Mouse (Mus musculus) c-Kit-positive CD71-positive TER-119-positive erythroid progenitor cells, embryonic 14.5 days (primary cell): ENCODE data around the gene Lsm3.
A peak's percentile ranks its signal among the peaks of the same experiment; 100 is the strongest.

Experiments used
- DNase-seq: peaks from one replicate; pipeline ENCODE4 v3.0.0-alpha.2; 2013; ENCODE audit warnings: low spot score

Lsm3 gene

DNA sequence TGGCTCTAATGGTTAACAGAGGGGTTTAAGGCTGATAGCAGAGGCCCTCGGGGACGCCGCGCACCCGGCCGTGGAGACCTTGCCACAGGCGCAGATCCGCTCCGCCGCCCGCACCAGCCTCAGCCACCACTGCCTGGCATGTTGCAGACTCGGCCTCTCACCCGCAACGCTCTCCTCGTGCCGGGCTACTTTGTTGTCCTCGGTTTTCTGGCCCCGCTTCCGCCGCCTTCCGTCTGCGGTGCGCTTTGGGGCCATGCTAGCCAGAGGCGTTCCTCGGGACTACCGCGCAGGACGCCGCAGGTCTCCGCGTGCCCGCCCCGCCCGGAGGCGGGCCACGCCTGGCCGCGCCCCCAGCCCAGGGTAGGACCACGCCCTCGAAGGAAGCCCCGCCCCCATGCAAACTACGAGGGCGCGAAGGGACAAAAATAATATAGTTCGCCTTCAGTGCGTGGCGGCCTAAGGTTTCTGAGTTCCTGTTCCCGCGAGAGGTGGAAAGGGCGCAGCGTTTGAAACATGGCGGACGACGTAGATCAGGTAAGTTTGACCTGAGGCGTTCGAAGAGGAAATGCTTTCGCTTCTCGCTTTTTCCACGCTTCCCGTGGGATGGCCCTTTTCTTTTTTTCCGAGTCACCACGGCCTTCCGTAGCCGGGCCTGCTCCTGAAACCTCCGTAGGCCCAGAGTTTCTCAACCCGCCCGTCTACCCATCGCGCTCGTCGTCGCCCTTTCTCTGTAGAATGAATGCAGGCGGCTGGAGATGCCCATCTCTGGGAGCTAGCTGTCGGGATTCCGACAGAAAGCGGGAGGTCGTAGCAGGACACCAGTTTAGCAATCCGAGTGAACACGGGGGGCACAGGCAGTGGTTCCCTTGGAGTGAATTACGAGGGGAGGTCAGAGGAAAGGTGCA lies at the start of gene Lsm3, which contains the start of gene Xpc:
TSS of gene Lsm3 (plus strand) at position 384 of the 905 bp plus-strand sequence.
TSS of gene Xpc (minus strand) at position 344 of the 905 bp plus-strand sequence.
- peak; percentile 96 for DNase-seq

DNA sequence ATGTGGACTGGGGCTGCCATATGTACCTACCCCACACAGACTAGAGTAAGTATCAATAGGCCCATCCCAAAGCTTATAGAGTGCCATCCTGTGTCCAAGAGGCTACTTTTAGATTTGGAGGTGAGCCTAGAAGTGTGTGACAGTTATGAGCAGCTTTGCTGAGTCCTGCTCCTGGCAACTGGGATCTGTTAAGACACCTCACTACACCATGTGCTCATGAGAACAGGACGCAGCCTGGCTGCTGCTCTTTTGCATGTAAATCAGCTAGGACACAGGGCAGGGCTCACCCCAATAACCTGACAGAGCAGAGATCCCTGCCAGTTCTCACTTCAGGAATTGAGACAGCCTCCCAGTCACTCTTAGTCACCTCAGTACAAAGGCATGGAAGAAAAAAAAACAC lies 48.6 kb upstream of the Lsm3 start:
- no peak for DNase-seq

DNA sequence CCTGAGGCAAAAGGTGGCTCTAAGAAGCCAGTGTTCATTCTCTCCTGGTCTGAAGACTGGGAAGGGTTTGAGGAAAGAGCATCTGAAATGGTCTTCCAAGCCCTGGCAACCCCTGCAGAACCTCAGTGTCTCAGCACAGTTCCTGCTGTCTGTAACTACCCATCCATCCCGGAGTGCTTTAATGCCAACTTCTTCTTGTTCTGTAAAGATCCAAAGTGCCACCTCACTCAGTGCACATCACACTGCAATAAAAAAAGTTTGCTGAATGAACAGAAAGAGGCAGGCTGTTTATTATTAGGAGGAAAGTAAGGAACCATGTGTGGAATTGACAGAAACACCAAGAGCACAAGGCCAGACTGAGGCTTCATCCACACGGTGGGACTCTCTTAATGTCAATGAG lies 45.0 kb upstream of the Lsm3 start:
- DNase-seq = no peak

DNA sequence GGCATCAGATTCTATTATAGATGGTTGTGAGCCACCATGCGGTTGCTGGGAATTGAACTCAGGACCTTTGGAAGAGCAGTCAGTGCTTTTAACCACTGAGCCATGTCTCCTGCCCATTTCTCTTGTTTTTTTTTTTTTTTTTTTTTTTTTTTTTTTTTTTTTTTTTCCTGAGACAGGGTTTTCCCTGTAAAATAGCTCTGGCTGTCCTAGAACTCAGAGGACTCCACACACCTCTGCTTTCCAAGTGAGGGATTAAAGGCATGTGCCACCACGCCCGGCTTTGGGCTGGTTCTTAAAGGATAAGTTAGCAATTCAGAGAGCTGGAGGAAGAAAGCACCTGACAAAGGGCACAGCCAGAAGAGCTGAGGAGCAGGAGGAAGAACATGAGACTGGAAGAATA lies 44.3 kb upstream of the Lsm3 start:
- DNase-seq = peak; percentile 13

DNA sequence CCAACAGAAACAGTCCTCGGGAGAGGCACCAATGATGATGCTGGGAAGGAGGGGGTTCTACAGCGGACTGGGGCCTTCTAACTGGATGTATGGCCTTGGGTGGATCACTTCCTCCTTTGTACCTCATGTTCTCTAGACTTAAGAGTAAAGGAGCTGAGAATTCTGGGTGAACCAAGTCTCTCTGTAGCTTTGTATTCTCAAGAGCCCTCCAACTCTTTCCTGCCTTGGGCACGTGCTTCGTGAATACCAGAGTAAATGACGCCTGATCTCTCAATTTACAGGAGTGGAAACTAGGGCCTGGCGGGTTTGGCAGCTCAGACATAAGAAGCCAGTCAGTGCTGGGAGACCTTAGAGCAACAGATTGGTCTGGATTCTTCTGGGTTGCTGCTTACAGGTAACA lies 43.4 kb upstream of the Lsm3 start:
- peak; percentile 40 for DNase-seq

DNA sequence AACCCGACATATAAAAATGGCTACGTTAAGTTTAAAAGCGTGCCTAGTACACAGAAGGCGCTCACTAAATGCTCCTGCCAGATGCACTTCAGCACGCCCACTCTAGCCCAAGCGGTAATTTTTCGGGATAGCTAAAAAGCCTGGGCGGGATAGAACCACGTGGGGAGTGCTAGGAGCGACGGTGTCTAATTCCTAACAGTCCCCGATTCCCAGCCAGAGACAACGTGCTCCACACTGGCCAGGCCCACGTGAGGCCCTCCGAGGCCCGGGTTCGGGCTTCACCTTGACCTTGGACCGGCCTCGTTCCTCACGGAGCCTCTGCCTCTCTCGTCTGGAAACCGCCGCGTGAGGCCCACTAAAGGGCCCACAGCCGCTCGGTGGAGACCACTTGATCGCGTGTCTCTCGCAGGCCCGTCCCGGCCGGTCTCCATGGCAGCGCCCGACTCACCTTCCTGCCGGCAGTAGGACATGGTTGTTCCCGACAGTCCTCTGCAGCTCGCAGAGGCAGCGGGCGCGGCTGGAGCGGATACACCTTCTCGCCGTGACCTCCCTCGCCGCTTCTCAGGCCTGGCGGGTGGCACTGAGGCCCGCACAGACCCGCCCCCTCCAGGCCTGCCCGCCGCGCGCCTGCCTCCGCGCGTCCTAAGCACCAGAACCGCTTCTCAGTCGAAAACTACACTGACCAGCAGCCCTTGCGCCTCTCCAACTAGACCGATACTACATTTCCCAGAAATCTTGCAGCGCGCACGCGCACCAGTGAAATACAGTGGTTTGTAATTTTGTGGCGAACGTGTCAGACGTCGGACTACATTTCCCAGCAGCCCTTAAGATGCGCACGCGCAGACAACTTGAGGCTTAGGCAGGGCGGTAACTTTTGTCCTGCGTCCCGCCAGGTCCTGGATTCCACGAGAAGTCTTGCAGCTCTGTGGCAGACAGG lies 42.6 kb upstream of the Lsm3 start, which contains the start of the genes Chchd4 and Tmem43:
TSS of gene Chchd4 (minus strand) at position 679 of the 937 bp plus-strand sequence.
TSS of gene Tmem43 (plus strand) at position 836 of the 937 bp plus-strand sequence.
- DNase-seq = peak; percentile 99

DNA sequence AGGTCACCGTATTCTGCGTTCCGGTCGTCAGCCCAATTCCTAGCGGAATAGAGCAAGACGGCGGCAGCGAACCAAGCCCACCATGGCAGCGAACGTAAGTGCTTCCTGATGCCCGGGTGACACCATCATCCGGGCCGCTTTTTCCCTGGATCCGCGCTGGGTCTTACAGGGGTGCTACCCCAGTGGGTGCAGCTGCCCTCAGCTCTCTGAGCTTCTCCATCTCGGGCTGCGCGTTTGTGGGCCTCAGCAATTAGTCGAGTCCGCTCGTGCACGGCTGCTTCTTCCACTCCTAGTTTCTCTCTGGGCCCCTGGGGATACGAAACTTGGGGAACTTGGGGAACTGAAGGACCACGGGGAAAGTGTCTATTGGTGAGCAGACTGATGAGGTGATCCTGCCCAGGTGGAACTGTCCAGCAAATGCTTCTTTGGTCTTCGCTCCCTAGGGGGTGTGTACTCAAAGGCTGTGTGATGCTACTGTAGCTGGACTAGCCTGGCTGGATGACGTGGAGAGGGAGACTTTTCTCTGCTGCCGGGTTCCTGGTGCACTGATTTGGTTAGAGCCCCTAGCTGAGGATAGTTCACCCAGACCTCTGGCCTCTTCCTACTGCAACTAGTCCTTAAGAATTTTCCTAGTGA lies 41.8 kb upstream of the Lsm3 start:
- DNase-seq = peak; percentile 25

DNA sequence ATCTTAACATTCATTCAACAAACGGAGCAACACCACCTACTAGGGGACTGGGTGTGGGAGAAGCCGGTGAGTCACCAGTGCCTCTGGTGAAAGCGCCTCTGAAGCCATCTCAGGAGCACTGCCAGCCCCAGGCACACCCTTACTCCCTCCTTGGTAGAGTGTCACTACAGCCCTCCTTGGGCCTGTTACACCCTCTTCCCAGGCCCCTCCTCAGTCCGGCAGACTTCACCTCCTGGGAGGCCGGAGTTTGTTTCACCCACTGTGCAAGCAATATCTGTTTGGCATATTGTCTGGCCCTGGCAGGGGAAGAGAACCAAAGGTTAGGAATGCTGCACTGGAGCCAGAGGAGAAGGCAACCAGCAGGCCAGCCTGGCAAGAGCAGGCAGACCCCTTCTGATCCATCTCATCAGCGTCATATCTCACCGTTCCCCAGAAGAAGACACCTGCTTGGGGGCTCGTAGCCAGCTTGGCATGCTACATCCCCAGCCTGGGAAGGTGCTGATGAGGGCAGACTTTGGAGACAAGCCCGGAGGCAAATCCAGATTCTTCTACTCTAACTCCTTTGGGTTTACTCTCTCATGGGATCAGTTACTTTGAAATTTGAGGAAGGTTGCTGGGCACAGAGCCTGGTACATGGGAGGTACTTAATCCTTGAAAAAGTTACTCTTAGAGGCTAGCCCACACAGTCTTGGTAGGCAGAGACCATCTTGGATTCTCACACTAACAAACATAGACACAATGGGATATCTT lies 41.1 kb upstream of the Lsm3 start:
- peak; percentile 40 for DNase-seq

DNA sequence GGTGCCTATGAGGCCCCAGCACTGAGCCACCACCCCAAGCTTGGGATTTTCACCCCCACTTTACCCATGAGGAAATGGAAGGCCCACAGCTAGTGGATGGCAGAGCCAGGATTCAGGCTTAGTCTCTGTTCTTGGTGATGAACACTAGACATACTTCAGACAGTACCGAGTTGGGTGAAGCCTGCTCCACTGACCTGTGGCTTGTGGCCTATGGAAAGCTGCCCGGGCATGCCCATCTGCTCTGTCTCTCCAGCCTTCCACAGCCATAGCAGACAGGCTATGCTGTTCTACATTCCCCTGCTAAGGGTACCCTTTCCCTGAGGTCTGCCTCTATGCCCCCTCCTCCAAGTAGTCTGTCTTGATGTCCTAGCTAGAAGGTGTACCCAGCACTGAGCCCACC lies 39.2 kb upstream of the Lsm3 start:
- no peak for DNase-seq

DNA sequence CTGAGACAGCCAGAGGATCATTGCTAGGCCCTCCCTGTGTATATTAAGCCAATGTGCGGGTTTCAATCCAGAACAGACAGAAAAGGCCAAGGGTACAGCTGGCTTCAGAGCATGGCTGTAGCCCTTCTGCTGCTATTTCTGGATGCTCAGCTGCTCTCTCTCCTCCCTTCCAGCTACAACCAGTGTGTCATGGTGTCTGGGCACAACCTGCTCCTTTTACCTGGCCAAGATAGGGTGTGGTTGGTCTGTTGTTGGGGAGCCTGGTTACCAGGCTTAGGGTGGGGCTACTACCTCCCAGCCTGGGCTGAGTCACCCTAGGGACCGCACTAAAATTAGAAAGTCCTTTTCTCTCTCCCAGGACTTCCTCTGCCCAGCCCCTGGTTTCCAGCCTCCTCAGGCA lies 32.4 kb upstream of the Lsm3 start:
- no peak for DNase-seq

DNA sequence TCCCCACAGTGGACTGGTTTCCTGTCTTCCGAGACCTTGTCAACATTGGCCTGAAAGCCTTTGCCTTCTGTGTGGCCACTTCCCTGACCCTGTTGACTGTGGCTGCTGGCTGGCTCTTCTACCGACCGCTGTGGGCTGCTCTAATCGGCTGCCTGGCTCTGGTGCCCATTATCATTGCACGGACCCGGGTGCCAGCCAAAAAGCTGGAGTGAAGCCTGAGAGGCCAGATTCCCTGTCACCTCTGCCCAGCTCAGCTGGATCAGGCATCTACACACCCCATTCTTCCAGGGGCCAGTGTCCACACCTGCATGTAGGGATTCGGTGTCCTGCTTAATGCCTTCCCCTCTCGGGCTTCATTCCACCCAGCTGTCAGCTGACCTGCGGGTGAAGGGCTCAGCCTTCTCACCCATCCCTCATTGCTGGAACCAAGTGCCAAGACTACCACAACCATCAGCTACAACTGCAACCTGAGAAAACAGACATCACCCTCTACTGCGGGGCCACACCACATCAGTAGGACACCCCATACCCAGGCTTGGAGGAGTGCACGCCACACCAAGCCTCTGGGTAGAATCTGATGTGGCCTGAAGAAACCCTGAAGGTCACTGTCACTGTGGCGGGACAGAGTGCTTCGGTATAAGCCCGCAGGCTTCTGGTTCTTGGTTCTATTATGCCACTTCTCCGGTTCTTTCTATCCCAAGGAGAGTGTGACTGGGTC lies 28.8 kb upstream of the Lsm3 start:
- DNase-seq = no peak

DNA sequence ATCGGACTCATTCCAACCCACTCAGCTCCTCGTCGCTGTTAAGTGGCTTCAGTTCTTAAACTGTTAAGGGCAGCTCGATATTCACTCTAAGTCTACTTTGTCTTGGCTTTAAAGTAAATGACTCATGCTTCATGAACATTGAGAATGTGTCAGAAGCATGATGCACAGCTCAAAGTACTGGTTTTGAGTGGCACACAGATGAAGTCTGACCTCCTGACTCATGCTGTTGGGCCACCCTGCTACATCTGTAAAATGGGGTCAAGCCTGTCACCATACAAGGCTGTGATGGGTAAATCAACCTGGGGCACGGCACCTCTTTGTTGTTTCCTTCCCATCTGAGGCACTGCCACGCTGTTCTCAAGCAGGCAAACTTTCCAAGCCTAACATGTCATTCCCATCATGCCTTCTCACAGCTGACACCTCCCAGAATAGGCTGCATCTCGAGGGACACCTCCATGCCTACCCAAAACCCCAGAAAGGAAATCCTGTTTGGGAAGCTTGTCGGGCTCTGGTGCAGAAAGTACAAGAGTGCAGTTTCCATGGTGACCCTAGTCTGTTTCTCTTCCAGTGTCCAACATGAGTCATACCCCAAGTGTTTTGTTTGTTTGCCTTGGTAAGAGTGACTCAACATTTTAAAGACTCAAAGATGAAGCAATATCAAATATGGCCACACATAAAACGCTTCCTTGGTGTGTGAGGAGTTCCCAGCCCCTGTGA lies 27.1 kb upstream of the Lsm3 start:
- no peak for DNase-seq

DNA sequence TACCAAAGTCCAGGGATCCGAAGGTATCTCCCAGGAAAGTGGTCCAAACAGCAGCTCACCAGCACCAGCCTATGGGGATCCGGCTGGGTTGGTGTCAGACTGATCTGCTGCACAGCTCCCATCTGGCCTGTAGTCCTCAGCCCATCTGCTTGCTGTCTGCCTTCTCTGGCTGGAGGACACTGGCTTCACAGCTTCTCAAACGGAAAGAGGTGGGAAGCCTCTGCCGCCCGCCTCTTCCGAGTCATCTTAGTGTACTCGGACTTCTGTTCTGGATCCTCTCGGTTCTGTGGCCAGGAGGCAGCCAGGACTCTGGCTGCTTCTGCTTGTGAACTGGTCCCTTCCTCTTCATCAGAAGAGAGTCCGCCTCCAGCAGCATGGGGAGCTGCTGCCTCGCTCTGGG lies 25.9 kb upstream of the Lsm3 start:
- DNase-seq = no peak

DNA sequence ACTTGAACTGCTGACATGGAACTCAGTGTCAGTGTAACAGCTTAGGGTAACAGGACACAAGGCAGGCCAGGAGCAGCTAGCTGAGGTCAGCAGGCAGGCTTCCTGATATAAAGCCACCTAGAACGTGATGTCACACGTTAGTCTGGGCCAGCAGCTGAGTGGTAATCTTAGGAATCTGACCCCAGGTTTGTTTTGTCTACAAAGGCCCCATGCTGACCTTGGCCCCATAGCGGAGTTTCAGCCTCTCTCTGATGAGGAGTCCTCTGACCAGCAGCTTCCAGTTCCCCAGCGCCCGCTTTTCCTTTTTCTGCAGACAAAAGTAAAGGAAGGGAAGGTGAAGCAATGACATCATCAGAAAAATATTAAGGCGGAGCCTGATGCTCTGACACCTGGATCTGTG lies 24.7 kb upstream of the Lsm3 start:
- DNase-seq = no peak

DNA sequence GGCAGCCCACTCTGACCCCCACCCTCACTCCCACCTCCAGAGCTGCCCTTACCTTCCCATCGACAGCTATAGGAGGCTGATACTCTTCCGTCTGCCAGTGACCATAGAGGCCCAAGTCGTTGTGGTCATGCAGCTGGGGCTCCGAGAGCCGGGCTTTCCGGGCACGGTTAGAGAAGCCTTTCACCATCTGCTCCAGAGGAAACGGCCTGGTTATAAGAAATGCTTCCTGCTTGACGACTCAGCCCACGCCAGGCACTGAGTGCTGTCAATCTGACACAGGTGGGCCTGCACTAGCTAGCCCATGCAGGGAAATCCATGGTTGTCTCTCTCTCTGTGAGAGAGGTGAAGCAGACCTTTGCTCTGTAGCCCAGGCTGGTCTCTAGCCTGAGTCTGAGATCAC lies 22.7 kb upstream of the Lsm3 start:
- no peak for DNase-seq

DNA sequence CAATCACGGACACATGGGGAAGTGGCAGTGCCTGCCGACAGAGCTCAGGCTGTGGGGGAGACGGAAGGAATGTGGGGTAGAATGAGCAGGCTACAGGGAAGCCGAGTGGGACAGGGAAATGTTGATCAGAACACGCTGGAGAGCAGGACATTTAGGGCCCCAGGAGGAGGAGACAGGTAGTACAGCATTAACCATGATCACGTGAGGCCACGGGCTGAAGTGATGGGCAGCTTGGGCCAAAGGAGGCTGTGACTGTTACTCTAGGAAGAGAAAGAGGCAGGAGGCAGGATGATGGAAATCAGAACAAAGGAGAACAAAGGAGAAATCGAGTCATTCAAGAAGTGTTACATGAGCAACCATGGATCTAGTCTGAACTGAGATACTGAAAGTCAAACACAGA lies 21.2 kb upstream of the Lsm3 start:
- DNase-seq = no peak

DNA sequence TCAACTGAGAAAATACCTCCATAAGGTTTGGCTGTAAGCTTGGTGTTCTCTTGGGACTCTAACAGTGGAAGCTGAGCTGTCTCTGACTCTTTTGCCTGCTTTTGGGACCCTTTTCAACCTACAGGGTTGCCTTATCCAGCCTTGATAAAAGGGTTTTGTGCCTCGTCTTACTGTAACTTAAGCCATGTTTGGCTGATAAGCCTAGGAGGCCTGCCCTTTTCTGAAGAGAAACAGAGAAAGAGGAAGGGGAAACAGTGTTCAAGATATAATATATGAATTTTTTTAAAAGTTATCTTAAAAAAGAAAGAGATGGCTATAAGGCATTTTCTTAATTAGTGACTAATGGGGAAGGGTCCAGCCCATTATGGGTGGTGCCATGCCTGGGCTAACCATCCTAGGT lies 12.4 kb upstream of the Lsm3 start:
- DNase-seq = no peak

DNA sequence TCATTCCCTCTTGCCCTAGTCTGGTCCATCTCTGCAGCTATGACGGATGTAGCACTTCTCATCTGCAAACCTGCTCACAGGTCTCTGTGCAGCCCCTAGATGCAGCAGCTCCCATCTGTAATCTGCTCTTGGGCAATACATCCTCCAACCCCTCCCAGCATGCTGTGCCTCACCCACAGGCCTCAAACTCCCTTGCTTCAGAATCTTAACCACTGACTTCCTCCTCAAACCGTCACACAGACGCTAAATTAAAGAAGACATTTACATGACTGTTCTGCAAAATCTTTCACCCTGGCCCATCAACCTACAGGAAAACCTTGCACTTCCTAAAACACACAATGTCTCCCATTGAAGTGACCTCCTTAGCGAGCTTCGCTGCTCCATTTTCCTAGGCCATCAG lies 9.7 kb upstream of the Lsm3 start:
- DNase-seq = no peak

DNA sequence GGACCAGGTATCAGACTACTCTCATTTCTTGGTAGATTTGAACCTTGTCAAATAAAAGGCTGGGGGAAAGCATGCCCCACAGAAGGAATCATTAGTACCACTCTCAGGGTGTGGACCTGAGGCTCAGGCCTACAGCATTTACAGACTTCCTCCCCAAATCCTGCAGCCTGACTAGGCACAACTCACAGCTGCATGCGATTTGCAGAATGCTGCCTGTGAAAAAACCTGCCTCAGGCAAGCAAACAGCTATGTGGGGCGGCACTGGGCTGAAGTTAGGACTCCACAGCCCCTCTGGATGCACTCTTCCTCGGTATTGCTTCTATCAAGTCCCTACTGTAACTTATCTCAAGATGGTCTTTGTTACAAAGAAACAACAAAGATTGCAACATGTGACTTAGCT lies 7.7 kb upstream of the Lsm3 start:
- DNase-seq = no peak

DNA sequence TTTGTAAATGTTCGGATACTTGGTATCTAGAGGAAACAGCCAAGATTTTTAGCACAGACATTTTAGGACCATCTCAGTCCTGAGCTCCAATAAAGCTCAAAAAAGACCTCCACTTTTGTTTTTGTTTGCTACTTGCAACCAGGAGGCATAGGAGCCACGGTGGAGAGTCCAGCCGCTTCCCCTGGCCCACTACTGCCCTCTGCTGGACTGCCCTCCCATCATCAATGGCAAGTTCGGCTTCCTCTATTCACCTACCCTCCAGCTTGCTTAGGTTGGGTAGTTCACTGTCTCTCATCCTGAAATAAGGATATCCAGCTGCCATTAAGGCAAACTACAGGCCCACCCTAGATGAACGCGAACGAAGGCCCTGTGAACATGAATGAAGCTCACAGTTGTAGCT lies 6.4 kb upstream of the Lsm3 start:
- peak; percentile 58 for DNase-seq
